Mouse (Mus musculus): ENCODE results near the gene Pkib.

DNA sequence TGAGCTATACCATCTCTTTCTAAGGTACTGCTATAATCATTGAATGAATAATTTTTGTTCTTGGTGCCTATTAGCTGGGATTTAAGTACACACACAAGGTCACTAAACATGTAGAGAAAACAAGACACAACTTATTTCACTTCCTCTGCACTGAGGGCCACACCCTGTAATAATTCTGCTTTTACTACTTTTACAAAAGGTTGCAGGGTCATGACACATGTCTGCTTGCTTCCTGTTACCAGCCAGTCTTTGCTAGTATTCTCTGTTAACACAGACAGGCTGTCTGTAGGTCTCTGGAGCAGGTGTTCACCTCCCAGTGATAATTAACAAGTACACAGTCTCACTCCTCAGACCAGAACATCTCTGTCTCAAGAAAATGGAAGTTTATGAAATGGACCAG is 113.7 kb downstream of the Pkib start:
- no peak for TF ChIP-seq CTCF (IDR thresholded peaks at IDR 0.05; ENCODE audit: low read depth)
- TF ChIP-seq EP300 (IDR thresholded peaks at IDR 0.05; ENCODE audit: low read depth) = no peak

Data from liver, embryonic 14.5 days (tissue).